Mouse (Mus musculus) cortical plate, adult 2 months (tissue): ENCODE results near the gene Atp5b. TPM values are rescaled to one million over a fixed set of nuclear protein-coding genes. Genes with fewer than 3 reads are reported as not detected.
"Not testable (repeated sequence)": the region's sequence is repeated elsewhere in the genome, so short reads cannot be mapped to it uniquely, and the experiment has no call there.

Experiments used
- H3K27ac ChIP-seq: fragments of 200-500 bp; 2 replicates; pipeline ENCODE4 v1.5.1; 2012; ENCODE audit warnings: low read length, control low read depth, inconsistent platforms; ENCODE audit not compliant: insufficient read depth
- H3K4me1 ChIP-seq: fragments of 200-500 bp; 2 replicates; pipeline ENCODE4 v1.6.1; 2011; ENCODE audit warnings: low read length; ENCODE audit not compliant: control insufficient read depth, insufficient read depth
- H3K4me3 ChIP-seq: fragments of 200-500 bp; 2 replicates; pipeline ENCODE4 v1.5.1; 2011; ENCODE audit warnings: mild to moderate bottlenecking, low read length, control low read depth; ENCODE audit not compliant: insufficient read depth
- CTCF ChIP-seq: fragments of 200-500 bp; IDR thresholded peaks from 2 replicates; pipeline ENCODE4 v1.5.1; 2011; ENCODE audit warnings: mild to moderate bottlenecking, control low read depth, low read length; ENCODE audit not compliant: insufficient read depth; ENCODE audit errors: extremely low read depth
- POLR2A ChIP-seq: fragments of 200-500 bp; IDR thresholded peaks from 2 replicates; pipeline ENCODE4 v1.6.1; 2011; ENCODE audit warnings: mild to moderate bottlenecking, low read length, control low read depth; ENCODE audit not compliant: insufficient read depth; ENCODE audit errors: extremely low read depth
- polyA plus RNA-seq: library from polyadenylated mRNA; depleted of rRNA; stranded (reverse); fragments of >200 nt; gene quantifications from 2 replicates; pipeline ENCODE4 v1.2.3, GENCODE M21; 2012

Atp5b gene
- polyA plus RNA-seq, 1 experiment, result 1,438 TPM

DNA sequence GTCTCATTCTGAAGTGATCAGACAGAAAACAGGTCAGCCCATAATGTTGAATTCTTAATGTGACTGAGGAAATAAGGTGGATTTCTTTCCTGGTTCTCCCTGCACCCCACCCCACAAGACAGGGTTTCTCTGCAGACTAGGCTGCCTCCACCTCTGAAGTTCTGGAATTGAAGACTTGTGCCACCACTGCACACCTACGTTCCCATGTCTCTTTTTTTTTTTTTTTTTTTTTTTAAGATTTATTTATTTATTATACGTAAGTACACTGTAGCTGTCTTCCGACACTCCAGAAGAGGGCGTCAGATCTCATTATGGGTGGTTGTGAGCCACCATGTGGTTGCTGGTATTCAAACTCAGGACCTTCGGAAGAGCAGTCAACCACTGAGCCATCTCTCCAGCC lies 17.0 kb upstream of the Atp5b start:
- Histone ChIP-seq H3K4me1 (no peaks in the 10 kb centered on the region), H3K27ac (no peak overlapping the region), H3K4me3 (no peak overlapping the region)
- TF ChIP-seq POLR2A (no peak), CTCF (no peak)

DNA sequence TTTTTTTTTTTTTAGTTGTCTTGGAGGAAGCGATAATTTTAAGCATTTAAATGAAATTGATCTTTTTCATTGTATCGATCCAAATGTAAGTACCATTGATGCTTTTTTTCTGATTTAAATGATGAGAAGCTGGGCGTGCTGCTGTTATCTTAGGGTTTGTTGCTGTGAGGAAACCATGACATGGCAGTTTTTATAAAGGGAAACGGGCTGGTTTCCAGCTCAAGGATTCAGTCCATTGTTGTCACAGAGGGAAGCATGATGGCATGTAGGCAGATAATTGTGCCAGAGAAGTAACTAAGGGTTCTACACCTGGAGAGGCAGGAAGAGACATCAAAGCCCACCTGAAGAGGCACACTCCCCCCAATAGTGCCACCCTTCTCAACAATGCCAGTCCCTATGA lies 13.9 kb upstream of the Atp5b start:
- Histone ChIP-seq H3K4me1 (no peaks in the 10 kb centered on the region), H3K4me3 (no peak overlapping the region), H3K27ac (no peak overlapping the region)
- TF ChIP-seq POLR2A (no peak), CTCF (no peak)

DNA sequence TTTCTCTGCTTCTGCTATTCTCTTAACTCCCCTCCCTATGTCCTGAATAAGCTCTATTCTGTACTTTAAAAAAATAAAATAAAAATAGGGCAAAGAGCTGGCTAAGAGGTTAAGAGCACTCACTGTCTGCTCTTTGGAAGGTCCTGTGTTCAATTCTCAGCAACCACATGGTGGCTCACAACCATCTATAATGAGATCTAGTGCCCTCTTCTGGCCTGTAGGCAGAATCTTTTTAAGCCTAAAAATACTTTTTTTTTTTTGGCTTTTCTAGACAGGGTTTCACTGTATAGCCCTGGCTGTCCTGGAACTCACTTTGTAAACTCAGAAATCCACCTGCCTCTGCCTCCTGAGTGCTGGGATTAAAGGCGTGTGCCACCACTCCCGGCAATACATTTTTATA lies 12.6 kb upstream of the Atp5b start:
- H3K4me3 ChIP-seq, result not testable (repeated sequence)

DNA sequence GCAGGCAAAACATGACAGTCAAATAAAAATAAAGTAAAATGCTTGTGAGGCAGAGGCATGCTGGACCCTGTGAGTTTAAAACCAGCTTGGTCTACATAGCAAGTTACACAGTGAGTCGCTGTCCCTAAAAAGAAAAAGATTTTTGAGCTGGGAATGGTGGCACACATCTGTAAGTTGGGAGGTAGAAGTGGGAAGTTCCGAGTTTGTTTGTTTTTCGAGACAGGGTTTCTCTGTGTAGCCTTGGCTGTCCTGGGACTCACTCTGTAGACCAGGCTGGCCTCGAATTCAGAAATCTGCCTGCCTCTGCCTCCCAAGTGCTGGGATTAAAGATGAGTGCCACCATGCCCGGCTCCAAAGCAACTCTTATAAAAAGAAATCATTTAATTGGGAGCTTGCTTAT lies 4.8 kb upstream of the Atp5b start:
- H3K27ac ChIP-seq, H3K4me3 ChIP-seq, H3K4me1 ChIP-seq: not testable (repeated sequence)

More for the DNA sequence above, 12.6 kb upstream of the Atp5b start:
- H3K27ac ChIP-seq, H3K4me1 ChIP-seq: not testable (repeated sequence)

DNA sequence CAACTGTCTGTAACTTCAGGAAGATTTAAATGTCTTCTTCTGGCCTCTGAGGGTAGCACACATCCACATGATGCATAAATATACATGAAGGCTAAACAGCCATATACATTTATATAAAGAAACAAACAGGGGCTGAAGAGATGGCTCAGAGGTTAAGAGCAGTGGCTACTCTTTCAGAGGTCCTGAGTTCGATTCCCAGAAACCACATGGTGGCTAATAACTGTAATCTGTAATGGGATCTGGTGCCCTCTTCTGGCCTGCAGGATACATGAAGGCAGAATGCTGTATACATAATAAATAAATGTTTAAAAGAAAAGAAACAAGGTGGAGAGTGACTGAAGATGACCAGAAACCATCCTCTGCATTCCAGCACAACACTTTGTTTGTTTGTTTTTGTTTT lies 2.6 kb upstream of the Atp5b start:
- TF ChIP-seq POLR2A, result no peak
- no peak for TF ChIP-seq CTCF
- H3K4me3 ChIP-seq, result no peak overlapping the region
- H3K4me1 ChIP-seq, result peaks cover 5% of the 10 kb centered on the region

DNA sequence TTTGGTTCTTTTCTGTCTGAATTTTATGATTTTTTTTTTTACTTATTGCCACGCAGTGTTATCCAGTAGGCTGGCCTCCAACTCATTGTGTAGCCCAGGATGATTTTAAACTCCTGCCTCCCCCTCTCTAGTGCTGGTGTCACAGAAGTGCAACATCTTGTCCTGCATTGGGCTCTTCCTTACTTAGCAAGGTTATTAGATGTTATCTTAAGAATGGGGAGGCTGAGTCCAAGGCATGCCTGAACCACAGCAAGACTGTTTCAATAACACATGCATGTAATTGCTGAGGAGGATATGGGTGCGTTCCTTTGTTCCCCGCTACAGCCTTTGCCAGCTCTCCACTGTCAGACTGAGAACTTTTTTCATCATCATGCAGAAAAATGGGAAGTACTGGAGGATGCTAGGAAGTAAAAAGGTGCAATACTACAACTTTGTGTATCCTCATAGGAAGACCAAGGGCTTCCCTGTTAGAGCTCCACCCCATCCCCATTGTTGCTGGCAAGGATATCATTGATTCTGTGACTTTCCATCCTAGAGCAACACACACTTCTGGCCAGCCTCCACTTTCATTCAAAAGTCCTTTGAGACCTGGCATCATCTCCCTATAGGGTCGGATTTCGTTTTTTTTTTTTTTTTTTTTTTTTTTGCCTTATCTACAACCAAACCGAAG lies 1.1 kb upstream of the Atp5b start:
- H3K4me1 ChIP-seq, result peaks cover 5% of the 10 kb centered on the region
- peak overlapping the region; percentile 87 for H3K4me3 ChIP-seq
- TF ChIP-seq CTCF (no peak), POLR2A (no peak)
- H3K27ac ChIP-seq, result no peak overlapping the region; the same call in 1 of the 2 replicates

More for the DNA sequence above, 2.6 kb upstream of the Atp5b start:
- no peak overlapping the region for H3K27ac ChIP-seq

DNA sequence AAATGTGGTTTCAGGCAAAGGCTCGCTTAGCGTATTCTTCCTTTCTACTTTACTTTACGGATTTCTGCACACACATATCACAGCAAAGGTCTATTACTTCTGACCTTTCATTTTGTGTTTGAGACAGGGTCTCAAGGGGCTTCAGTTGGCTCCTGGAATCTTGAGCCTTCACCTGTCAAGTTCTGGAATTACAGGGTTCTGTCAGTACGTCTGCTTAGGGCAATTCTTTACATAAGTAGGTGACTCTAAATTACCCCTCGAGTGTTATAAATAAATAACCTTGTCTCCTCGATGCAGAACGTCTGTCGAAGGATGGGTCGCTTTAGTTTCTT lies 630 bp upstream of the Atp5b start:
- Histone ChIP-seq H3K4me3 (peak overlapping the region; percentile 87), H3K4me1 (peaks cover 5% of the 10 kb centered on the region), H3K27ac (peak overlapping the region; percentile 73)
- no peak for TF ChIP-seq CTCF
- no peak for TF ChIP-seq POLR2A

DNA sequence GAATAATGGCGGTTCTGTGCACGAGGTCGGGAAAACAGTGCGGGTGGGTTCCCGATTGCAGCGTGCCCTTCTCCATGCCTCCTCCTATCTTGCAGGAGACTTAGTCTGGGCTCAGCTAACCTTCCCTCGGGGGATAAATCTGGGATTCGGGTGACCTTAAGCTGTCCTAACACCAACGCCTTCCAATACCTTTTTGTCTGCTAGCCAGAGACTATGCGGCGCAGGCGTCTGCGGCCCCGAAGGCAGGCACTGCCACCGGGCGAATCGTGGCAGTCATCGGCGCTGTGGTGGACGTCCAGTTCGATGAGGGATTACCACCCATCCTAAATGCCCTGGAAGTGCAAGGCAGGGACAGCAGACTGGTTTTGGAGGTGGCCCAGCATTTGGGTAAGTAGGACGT lies 615 bp downstream of the Atp5b start:
- Histone ChIP-seq H3K4me3 (peak overlapping the region; percentile 87), H3K27ac (peak overlapping the region; percentile 80), H3K4me1 (peaks cover 5% of the 10 kb centered on the region)
- TF ChIP-seq CTCF (no peak), POLR2A (0 out of 2 replicates have a peak, but pooled peaks have one; percentile 6)

DNA sequence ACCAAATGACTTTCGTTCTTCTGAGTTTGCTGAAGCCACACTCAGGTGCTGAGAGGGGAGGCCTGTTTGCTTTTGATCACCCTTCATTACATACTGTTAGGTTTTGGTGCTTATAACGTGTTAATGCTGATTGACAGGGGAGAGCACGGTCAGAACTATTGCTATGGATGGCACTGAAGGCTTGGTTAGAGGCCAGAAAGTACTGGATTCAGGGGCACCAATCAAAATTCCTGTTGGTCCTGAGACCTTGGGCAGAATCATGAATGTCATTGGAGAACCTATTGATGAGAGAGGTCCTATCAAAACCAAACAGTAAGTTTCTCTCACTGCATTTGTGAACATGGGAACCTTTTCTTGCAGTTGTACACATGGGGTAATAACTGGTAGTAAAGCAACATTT lies 1.1 kb downstream of the Atp5b start:
- H3K4me1 ChIP-seq, result peaks cover 5% of the 10 kb centered on the region
- H3K4me3 ChIP-seq, result peak overlapping the region; percentile 87
- TF ChIP-seq POLR2A (no peak), CTCF (no peak)
- peak overlapping the region; percentile 80 for H3K27ac ChIP-seq

DNA sequence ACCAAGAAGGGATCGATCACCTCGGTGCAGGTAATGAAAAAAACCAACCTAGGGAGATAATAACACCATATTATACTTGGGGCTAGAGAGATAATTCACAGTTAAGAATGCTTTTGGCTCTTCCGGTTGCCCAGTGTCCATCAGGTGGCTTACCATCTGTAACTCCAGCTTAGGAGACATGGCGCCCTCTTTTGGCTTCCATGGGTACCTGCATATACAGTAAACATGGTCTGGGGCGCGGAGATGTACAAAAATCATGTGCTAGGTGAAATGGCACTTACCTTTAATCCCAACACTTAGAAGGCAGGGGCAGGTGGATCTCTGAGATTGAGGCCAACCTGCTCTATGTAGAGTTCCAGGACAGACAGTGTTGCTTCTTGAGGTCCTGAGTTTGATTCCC lies 3.3 kb downstream of the Atp5b start:
- Histone ChIP-seq H3K4me3 (no peak overlapping the region), H3K4me1 (peaks cover 5% of the 10 kb centered on the region), H3K27ac (no peak overlapping the region)
- TF ChIP-seq CTCF (peak; percentile 37), POLR2A (no peak)

DNA sequence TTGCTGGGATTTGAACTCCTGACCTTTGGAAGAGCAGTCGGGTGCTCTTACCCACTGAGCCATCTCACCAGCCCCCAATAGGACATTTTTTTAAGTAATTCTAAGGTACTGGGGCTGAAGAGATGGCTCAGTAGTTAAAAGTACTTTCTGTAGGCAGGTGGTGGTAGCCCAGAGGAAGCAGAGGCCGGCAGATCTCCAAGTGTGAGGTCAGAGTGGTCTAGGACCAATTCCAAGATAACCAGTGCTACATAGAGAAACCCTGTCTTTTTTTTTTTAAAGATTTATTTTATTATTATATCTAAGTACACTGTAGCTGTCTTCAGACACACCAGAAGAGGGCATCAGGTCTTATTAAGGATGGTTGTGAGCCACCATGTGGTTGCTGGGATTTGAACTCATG lies 4.1 kb downstream of the Atp5b start:
- not testable (repeated sequence) for H3K4me1 ChIP-seq, H3K4me3 ChIP-seq, H3K27ac ChIP-seq
